Mouse (Mus musculus): ENCODE measurements around the gene Crnkl1. TPM values are rescaled to one million over a fixed set of nuclear protein-coding genes. Genes with fewer than 3 reads are reported as not detected.

Crnkl1 gene
- polyA plus RNA-seq, 1 experiment from 2014 or later = 36.1 TPM

GRCm38 (mm10) chr2:145958097-145958496 lies 23.3 kb upstream of the Crnkl1 start:
- 81% methylated on average over 6 of the region's 6 CpGs for WGBS
- no peaks in the 10 kb centered on the region for H3K4me1 ChIP-seq (replicated peaks)
- no peaks in the 10 kb centered on the region for H3K9me3 ChIP-seq

DNA sequence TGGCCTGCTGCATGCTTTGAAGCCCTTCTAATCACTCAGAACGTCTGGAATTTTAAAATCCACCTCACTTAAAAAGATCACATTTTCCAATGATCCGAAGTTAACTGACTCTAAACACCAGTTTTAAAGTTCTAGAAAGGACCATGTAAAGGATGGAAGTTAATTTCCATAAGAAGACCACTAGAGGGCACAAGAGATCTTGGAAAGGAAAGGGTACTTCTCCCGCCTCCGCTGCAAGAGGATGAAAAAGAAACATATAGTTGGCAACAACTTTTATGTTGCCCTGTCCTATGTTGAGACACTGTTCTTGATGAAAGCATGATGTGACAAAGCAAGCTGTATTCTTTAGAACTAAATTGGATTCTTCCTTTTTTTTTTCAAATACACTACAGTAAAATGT lies 22.6 kb upstream of the Crnkl1 start:
- WGBS = 14% methylated on average over 4 of the region's 4 CpGs
- Histone ChIP-seq H3K9me3 (no peaks in the 10 kb centered on the region), H3K9ac (replicated peaks) (no peak overlapping the region), H3K4me2 (no peak overlapping the region), H3K36me3 (no peaks in the 10 kb centered on the region), H3K27ac (no peak overlapping the region), H3K27me3 (0 out of 2 replicates have a peak, but pooled peaks cover 2% of the 10 kb centered on the region), H3K4me3 (replicated peaks) (no peak overlapping the region), H3K4me1 (replicated peaks) (no peaks in the 10 kb centered on the region)
- ATAC-seq (ENCODE audit: insufficient number of reproducible peaks, insufficient read depth, low FRiP score, low TSS enrichment, low read depth) = peak; percentile 46; the same call in 1 of the 2 replicates

More at GRCm38 (mm10) chr2:145958097-145958496, 23.3 kb upstream of the Crnkl1 start:
- no peak for ATAC-seq (ENCODE audit: insufficient number of reproducible peaks, insufficient read depth, low FRiP score, low TSS enrichment, low read depth)
- H3K9ac ChIP-seq (replicated peaks) = no peak overlapping the region
- H3K36me3 ChIP-seq = no peaks in the 10 kb centered on the region
- H3K27me3 ChIP-seq = 0 out of 2 replicates have a peak, but pooled peaks cover 2% of the 10 kb centered on the region
- H3K4me3 ChIP-seq (replicated peaks) = no peak overlapping the region
- H3K27ac ChIP-seq = no peak overlapping the region
- H3K4me2 ChIP-seq = no peak overlapping the region

DNA sequence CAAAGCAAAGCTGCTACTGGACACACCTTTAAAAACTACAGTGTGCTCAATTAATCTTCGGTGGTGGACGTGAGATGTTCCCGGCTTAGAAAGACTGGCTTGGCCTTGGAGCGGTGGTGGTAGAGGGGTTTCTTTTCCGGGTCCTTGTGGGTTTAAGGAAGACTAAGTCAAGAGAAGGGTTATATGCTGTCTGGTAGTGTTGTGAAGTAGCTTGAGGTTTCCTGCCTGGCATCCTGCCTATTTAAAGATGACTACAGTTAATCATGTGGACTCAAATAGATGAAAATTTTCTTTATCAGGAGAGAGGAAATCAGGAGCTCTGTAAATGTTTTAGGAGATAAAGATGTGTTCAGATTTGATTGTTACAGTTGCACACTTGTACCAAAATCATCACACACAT lies 21.5 kb upstream of the Crnkl1 start:
- H3K4me1 ChIP-seq (replicated peaks) = no peaks in the 10 kb centered on the region
- H3K36me3 ChIP-seq = no peaks in the 10 kb centered on the region
- H3K4me3 ChIP-seq (replicated peaks) = no peak overlapping the region
- WGBS = 78% methylated on average over 5 of the region's 5 CpGs
- no peak for ATAC-seq (ENCODE audit: insufficient number of reproducible peaks, insufficient read depth, low FRiP score, low TSS enrichment, low read depth)
- H3K9ac ChIP-seq (replicated peaks) = no peak overlapping the region
- H3K9me3 ChIP-seq = no peaks in the 10 kb centered on the region
- no peak overlapping the region for H3K27ac ChIP-seq
- H3K27me3 ChIP-seq = 0 out of 2 replicates have a peak, but pooled peaks cover 2% of the 10 kb centered on the region
- no peak overlapping the region for H3K4me2 ChIP-seq

DNA sequence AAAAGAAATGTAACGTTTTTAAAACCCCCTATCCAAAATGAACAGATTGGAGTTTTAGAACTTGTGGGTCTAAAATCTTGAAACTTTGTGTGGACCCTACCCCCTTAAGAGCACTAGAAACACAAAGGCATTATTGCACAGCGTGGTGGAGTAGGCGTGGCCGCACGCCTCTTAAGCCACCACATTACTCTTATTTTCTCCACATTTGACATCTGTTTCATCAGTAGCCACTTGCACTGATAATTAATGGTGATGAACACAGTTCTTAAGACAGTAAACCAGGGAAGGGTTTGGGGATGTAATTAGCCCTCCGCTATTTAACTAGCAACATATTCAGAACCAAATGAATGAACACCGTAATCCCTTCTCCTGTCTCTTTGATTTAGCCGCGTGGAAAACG lies 21.0 kb upstream of the Crnkl1 start:
- Histone ChIP-seq H3K27me3 (0 out of 2 replicates have a peak, but pooled peaks cover 2% of the 10 kb centered on the region), H3K9ac (replicated peaks) (no peak overlapping the region), H3K4me3 (replicated peaks) (no peak overlapping the region), H3K4me2 (no peak overlapping the region), H3K27ac (no peak overlapping the region), H3K9me3 (no peaks in the 10 kb centered on the region), H3K36me3 (no peaks in the 10 kb centered on the region), H3K4me1 (replicated peaks) (peaks cover under 1% of the 10 kb centered on the region; the same call in 1 of the 2 replicates)
- 59% methylated on average over 10 of the region's 10 CpGs for WGBS
- no peak for ATAC-seq (ENCODE audit: insufficient number of reproducible peaks, insufficient read depth, low FRiP score, low TSS enrichment, low read depth)

DNA sequence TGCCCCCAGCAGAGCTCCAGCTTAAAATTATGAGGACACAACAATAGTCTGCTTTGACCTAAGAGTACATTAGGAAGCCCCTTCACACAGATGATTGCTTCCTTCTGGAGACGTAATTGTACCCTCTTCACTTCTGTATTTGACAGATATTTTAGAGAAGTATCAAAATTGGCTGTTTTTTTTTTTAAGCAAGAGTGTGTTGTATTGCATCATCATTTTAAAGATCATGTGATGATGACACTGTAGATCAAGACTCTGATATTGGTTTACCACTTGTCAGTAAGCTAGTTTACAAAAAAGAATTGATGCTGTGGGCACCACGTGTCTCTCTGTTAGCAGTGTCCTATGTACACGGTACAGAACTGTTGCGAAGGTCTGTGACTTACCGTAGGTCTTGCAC lies 17.9 kb upstream of the Crnkl1 start:
- Histone ChIP-seq H3K27ac (no peak overlapping the region), H3K4me2 (no peak overlapping the region), H3K36me3 (no peaks in the 10 kb centered on the region), H3K9ac (replicated peaks) (no peak overlapping the region), H3K9me3 (no peaks in the 10 kb centered on the region), H3K4me3 (replicated peaks) (no peak overlapping the region), H3K4me1 (replicated peaks) (peaks cover 14% of the 10 kb centered on the region; the same call in 1 of the 2 replicates), H3K27me3 (0 out of 2 replicates have a peak, but pooled peaks cover 6% of the 10 kb centered on the region)
- WGBS = 70% methylated on average over 5 of the region's 5 CpGs
- no peak for ATAC-seq (ENCODE audit: insufficient number of reproducible peaks, insufficient read depth, low FRiP score, low TSS enrichment, low read depth)

GRCm38 (mm10) chr2:145950239-145950638 lies 15.4 kb upstream of the Crnkl1 start:
- Histone ChIP-seq H3K4me2 (no peak overlapping the region), H3K9me3 (no peaks in the 10 kb centered on the region), H3K27ac (no peak overlapping the region), H3K4me1 (replicated peaks) (peaks cover 14% of the 10 kb centered on the region; the same call in 1 of the 2 replicates), H3K27me3 (0 out of 2 replicates have a peak, but pooled peaks cover 6% of the 10 kb centered on the region), H3K4me3 (replicated peaks) (no peak overlapping the region), H3K9ac (replicated peaks) (no peak overlapping the region), H3K36me3 (no peaks in the 10 kb centered on the region)
- WGBS = 15% methylated on average over 10 of the region's 10 CpGs
- ATAC-seq (ENCODE audit: insufficient number of reproducible peaks, insufficient read depth, low FRiP score, low TSS enrichment, low read depth) = no peak

GRCm38 (mm10) chr2:145949475-145950068 lies 14.8 kb upstream of the Crnkl1 start:
- 51% methylated on average over 11 of the region's 11 CpGs for WGBS
- H3K4me2 ChIP-seq = no peak overlapping the region
- H3K36me3 ChIP-seq = no peaks in the 10 kb centered on the region
- ATAC-seq (ENCODE audit: insufficient number of reproducible peaks, insufficient read depth, low FRiP score, low TSS enrichment, low read depth) = no peak
- peaks cover 14% of the 10 kb centered on the region; the same call in 1 of the 2 replicates for H3K4me1 ChIP-seq (replicated peaks)
- no peak overlapping the region for H3K27ac ChIP-seq
- H3K9me3 ChIP-seq = no peaks in the 10 kb centered on the region
- no peak overlapping the region for H3K4me3 ChIP-seq (replicated peaks)
- H3K27me3 ChIP-seq = 0 out of 2 replicates have a peak, but pooled peaks cover 6% of the 10 kb centered on the region
- no peak overlapping the region for H3K9ac ChIP-seq (replicated peaks)

DNA sequence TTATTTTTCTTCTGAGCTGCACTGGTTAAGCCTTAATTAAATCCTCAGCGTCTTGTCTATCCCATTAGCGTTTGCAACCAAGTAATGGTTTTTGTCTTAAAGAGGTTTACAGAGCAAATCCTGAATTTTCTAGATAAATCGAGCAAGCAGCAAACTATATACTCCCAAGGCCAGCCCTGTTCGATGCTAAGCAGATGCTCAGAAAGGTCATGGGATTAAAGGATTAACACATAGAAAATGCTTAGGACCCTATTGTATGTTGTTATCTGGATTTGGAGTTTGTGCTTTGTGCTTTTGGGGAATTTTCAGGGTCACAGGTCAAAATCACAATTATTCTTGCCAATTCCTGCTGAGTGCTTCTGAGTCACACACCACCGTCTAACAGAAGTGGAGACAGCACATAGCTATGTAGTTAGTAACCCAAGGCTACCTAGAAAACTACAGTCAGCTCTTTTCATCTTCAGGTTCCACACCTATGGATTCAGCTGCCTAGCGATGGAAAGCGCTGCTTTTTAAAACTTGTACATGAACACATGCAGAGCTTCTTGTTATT lies 13.7 kb upstream of the Crnkl1 start:
- Histone ChIP-seq H3K36me3 (no peaks in the 10 kb centered on the region), H3K9me3 (no peaks in the 10 kb centered on the region), H3K27me3 (0 out of 2 replicates have a peak, but pooled peaks cover 6% of the 10 kb centered on the region), H3K9ac (replicated peaks) (no peak overlapping the region), H3K4me3 (replicated peaks) (no peak overlapping the region), H3K27ac (no peak overlapping the region), H3K4me1 (replicated peaks) (peaks cover 14% of the 10 kb centered on the region; the same call in 1 of the 2 replicates), H3K4me2 (no peak overlapping the region)
- 70% methylated on average over 7 of the region's 7 CpGs for WGBS
- ATAC-seq (ENCODE audit: insufficient number of reproducible peaks, insufficient read depth, low FRiP score, low TSS enrichment, low read depth) = no peak

DNA sequence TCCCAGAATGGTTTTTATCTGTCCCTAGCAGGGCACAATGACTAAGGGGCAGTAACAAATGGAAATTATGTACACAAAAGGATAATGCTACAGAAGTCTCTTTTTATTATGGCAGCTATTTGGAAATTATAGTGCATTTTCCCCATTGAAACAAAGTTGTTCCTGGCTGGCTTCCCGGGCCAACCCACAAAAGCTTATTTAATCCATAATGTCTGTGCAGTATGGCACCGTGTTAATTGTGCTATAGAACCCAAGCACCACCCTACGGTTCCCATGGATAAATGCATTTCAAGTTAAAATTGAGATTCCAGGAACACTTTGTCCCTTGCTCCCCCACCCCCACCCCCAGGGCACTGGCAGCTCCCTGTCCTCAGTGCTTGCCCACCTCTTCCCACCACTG lies 9.5 kb upstream of the Crnkl1 start:
- H3K9ac ChIP-seq (replicated peaks) = no peak overlapping the region
- no peak for ATAC-seq (ENCODE audit: insufficient number of reproducible peaks, insufficient read depth, low FRiP score, low TSS enrichment, low read depth)
- H3K36me3 ChIP-seq = no peaks in the 10 kb centered on the region
- H3K4me1 ChIP-seq (replicated peaks) = 0 out of 2 replicates have a peak, but pooled peaks cover under 1% of the 10 kb centered on the region
- H3K27me3 ChIP-seq = no peaks in the 10 kb centered on the region
- H3K4me2 ChIP-seq = no peak overlapping the region
- WGBS = 83% methylated on average over 3 of the region's 3 CpGs
- no peak overlapping the region for H3K27ac ChIP-seq
- no peak overlapping the region for H3K4me3 ChIP-seq (replicated peaks)
- no peaks in the 10 kb centered on the region for H3K9me3 ChIP-seq

GRCm38 (mm10) chr2:145941403-145941802 lies 6.6 kb upstream of the Crnkl1 start:
- ATAC-seq (ENCODE audit: insufficient number of reproducible peaks, insufficient read depth, low FRiP score, low TSS enrichment, low read depth) = no peak
- H3K9ac ChIP-seq (replicated peaks) = no peak overlapping the region
- no peak overlapping the region for H3K4me2 ChIP-seq
- no peaks in the 10 kb centered on the region for H3K27me3 ChIP-seq
- 73% methylated on average over 3 of the region's 3 CpGs for WGBS
- H3K4me3 ChIP-seq (replicated peaks) = no peak overlapping the region
- no peak overlapping the region for H3K27ac ChIP-seq
- H3K4me1 ChIP-seq (replicated peaks) = no peaks in the 10 kb centered on the region
- H3K9me3 ChIP-seq = no peaks in the 10 kb centered on the region
- no peaks in the 10 kb centered on the region for H3K36me3 ChIP-seq

DNA sequence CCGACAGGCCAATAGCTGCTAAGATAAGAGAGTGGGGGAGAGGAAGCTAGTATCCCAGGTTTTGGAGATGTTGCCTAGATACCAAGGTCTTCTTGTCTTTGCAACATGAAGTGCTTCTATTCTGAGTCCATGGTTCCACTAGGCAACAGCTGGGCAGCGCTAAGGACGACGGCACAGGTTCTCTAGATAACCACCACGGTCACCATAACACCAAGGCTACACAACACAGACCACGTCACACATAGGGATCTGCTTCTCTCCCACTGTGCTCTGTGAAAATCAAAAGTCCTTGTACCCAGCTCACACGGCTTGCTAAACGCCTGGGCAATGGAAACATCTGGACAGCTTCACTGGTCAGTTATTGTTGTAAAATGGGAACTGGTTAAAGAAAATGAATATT lies 2.2 kb upstream of the Crnkl1 start:
- Histone ChIP-seq H3K4me3 (replicated peaks) (no peak overlapping the region), H3K4me2 (no peak overlapping the region), H3K27ac (no peak overlapping the region), H3K36me3 (peaks cover 7% of the 10 kb centered on the region; the same call in 1 of the 2 replicates), H3K27me3 (no peaks in the 10 kb centered on the region), H3K9me3 (no peaks in the 10 kb centered on the region), H3K9ac (replicated peaks) (no peak overlapping the region), H3K4me1 (replicated peaks) (peaks cover 8% of the 10 kb centered on the region)
- WGBS = 86% methylated on average over 8 of the region's 8 CpGs
- no peak for ATAC-seq (ENCODE audit: insufficient number of reproducible peaks, insufficient read depth, low FRiP score, low TSS enrichment, low read depth)

All from limb, embryonic 12.5 days (tissue).